Mouse (Mus musculus) lung, postnatal 4 days (tissue): ENCODE measurements around the gene Kidins220.

ENCODE experiments used
- DNase-seq, 2 experiments: peaks; one replicate each; pipeline ENCODE4 v3.0.0; 2021

The Kidins220 gene

GRCm38 (mm10) chr12:24974446-24975114 is at the start of gene Kidins220:
Kidins220 (plus strand) TSS chr12:24974925.
- peak; percentile 95 to 97 for DNase-seq

GRCm38 (mm10) chr12:24925276-24925675 is 49.4 kb upstream of the Kidins220 start:
- no peak for DNase-seq

GRCm38 (mm10) chr12:24925684-24926083 is 49.0 kb upstream of the Kidins220 start:
- no peak for DNase-seq

DNA sequence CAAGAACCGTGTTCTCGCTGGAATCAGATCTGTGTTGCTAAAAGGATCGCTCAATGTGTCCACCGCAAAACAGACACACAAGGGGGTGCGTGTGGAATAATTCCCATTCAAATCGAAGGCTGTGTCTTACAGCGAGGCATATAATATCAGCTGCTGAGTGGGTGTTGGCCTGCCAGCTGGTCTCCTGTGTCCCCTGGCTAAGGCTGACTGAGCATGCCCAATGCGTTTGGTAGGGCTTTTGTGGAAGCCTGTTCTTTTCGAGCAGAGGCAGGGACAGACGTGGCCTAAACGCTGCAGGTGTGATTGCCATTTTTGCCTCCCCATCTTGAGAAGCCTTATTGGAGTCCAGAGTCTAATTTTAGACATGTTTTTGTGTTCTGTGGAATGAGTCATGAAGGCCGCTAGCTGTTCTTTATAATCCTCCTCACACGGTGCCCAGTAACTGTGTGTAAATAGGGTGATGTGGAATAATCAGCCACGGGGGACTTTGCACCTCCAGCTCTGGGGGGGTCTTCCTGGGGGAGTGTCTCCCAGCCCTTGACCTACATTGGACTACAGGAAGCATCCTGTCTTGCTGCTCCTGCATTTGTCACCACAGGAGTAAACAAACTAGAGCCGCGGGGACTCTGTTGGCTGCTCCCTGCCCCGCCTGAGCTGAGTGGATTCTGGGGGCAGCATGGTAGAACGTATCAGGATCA is 46.5 kb upstream of the Kidins220 start:
- no peak for DNase-seq

GRCm38 (mm10) chr12:24929043-24929442 is 45.7 kb upstream of the Kidins220 start:
- DNase-seq = no peak

- DNase-seq = no peak
These were observed 44.0 kb upstream of the Kidins220 start for GRCm38 (mm10) chr12:24930760-24931159.

DNA sequence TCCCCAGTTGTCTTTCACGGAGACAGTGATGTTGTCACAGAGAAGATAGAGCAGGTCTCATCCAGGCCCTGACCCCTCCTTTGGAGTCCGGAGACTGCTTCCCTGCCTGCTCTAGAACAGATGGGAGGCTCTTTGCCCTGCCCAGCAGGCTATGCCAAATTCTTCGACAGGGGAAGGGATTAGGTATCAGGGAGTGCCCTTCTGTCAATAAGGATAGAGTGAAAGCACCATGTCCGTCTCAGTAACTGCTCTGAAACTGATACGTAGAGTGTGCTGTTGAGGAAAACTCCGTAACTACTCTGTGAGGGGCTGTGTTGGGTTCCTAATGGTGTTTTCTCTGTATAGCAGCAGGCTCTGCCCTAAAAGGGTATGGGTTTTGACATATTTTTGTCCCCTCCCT is 42.6 kb upstream of the Kidins220 start:
- no peak for DNase-seq

DNA sequence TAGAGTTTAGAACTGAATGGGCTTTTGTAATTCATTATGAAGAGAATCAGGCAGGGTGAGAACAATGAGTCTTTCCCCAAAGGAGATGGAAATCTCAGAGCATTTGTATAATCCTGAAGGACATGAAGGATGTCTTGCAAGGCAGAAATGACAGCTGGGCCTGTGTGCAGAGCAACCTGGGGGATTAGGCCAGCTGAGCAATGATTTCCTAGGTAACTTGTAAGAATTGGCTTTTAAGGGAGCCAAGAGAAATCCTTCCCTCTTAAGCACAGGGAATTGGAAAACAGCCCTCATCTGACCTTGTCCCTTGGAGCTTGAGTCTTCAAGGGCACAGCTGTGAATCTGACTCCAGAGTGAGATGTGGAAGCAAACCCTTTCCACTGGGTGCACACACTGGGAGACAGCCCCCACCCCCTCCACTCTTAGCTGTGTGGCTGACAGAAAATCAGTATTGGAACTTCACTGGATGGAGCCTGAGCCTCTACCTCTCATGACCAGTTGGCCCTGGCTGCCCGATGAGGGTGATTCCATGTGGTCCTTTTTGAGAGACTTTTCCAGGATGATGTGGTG is 41.4 kb upstream of the Kidins220 start:
- no peak for DNase-seq

- DNase-seq = no peak
These were observed 40.7 kb upstream of the Kidins220 start for GRCm38 (mm10) chr12:24933996-24934395.

DNA sequence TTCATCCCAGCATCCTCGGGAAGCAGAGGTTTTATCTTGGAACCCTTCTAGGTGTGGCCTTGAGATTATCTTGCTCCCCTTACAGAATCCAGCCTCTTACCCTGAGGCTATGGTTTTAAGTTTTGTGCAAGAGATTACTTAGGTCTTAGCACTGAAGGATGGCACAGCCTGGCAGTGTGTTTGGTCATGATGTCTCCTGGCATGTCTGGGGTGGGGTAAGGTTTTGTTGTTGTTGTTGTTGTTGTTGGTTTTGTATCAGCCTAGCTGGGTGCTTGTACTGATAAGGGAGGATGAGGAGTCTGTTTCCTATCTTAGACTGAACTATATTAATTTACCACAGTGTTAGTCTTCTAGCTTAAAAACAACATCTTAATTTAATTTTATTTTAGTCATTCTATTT is 38.4 kb upstream of the Kidins220 start:
- no peak for DNase-seq

DNA sequence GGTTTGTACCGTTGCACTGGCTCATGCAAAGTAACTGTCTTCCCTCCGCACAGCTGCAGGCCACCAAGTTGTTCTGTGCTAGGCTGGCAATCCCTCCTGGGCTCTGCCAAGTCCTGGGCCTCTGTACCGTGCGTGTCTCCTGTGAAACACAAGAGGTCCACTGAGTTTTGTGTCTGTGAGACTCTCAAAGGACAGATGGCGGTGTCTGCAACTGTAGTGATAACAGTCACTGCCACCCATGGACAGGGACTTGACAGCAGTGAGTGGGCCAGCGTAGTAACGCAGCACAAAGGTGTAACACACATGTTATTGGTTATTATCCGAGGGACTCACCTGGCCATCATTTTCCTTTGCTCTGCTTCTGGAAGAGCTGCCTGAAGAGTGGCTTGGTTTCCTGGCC is 35.4 kb upstream of the Kidins220 start:
- DNase-seq = no peak

DNA sequence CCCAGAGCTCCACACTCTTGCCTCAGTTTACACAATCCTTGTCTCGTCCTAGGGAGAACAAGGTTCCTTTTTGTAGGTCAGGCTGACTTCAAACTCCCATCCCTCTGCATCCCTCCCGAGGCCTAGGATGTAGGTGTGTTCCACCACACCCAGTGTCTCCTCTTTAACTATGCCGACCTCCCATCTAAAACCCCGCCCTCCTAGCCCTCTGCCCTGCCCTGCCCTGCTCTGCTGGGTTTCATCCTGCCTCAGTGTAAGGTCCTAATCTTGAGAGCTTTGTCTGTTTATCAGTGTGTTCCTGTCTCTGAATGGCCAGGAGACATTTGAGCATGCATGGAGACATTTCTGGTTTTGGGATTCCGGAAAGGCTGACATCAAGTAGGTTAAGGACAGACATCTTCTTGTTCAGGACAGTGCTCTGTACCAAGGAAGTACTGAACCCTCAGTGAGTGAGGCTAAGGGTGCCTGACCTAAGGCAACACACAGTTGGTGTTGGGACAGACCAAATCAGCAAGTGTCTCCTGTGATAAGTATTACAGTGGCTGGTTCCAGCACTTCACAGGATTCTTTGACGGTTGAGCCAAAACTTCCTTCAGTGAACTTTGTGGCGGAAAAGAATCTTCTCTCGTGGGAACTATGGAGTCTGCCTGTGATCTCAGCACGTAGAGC is 32.0 kb upstream of the Kidins220 start:
- DNase-seq = no peak

DNA sequence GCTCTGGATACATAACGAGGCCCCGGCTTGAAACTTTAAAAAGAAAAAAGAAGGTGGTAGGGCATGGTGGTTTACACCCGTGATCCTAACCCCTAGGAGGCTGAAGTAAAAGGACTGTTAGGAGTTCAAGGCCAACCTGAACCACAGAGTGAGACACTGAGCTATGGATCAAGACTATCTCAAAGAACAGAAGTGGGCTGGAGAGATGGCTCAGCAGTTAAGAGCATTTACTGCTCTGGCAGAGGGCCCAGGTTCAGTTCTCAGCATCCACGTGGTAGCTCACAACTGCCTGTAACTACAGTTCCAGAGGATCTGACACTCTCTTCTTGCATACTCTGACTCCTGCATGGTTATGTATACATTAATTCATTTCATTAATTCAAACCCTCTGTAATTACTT is 31.3 kb upstream of the Kidins220 start:
- DNase-seq = no peak

DNA sequence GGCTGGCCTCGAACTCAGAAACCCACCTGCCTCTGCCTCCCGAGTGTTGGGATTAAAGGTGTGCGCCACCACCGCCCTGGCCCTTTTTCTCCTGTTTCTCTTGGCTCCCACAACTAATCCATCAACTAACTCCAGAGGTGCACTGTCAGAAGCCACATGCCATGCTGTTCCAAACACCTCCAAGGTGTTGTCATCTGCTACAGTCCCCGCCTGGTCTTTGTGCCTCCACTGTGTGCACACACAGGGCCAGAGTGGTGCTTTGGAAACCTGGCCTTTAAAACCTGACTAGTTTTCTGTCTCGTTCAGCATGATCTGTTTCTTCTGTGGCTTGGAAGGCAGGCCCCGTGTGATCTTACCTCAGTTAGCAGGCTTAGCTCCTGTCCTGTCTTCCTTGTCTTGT is 30.1 kb upstream of the Kidins220 start:
- DNase-seq = no peak

GRCm38 (mm10) chr12:24947065-24947464 is 27.7 kb upstream of the Kidins220 start:
- no peak for DNase-seq

- DNase-seq = peak in 1 of 2 experiments; percentile 41
These were observed 26.4 kb upstream of the Kidins220 start for GRCm38 (mm10) chr12:24948344-24948743.

GRCm38 (mm10) chr12:24950376-24951046 is 24.2 kb upstream of the Kidins220 start:
- DNase-seq = peak in 1 of 2 experiments; percentile 12

- peak; percentile 40 to 70 for DNase-seq
These were observed 22.6 kb upstream of the Kidins220 start for GRCm38 (mm10) chr12:24952147-24952546.

GRCm38 (mm10) chr12:24955137-24955536 is 19.6 kb upstream of the Kidins220 start:
- no peak for DNase-seq

DNA sequence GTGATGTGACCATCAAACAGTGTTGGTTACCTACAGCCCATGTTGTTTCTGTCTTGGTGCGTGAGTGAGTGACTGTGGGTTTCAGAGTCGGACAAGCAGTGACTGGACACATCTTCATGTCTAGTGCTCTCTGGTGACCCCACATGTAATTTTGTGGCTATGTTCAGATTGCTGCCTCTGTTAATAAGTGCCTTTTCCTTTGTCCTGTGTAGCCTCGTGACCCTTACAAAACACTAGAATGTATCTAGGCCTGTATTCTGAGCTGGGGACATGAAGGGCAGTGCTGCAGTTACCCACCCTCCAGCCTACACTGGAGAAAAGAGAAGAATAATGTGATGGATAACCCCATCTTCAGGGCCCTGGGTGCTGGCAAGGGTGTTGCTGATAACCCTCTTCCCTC is 16.2 kb upstream of the Kidins220 start:
- DNase-seq = no peak

- DNase-seq = no peak
These were observed 12.9 kb upstream of the Kidins220 start for GRCm38 (mm10) chr12:24961821-24962220.

DNA sequence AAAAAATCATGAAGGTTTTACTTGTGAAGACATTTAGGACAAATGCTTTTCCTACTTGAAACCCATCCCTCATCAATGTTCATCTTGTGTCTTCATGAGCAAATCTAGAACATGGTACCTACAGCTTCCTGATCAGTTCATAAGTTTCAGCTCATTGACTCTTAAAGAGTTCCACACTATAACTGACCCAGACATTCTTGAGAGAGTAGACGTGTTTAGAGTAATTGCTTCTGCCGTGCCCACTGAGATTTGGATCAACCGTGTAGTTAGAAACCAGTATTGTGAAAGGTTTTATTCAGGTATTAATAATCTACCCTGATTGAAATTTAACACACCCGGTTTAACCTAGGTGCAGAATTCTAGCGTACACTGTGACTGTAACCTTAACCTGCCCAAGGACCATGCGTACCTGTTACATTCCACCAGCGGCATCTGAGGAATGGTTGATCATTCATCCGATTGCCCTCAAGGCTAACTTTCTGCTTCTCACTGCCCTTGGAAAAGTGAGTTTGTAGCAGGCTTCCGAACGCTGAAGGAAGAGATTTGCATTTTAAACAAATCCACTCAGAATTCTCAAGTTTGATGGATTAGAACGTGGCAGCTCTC is 12.3 kb upstream of the Kidins220 start:
- DNase-seq = no peak
